ENCODE assay signal across 23 mouse cellular contexts in the genomic region with DNA sequence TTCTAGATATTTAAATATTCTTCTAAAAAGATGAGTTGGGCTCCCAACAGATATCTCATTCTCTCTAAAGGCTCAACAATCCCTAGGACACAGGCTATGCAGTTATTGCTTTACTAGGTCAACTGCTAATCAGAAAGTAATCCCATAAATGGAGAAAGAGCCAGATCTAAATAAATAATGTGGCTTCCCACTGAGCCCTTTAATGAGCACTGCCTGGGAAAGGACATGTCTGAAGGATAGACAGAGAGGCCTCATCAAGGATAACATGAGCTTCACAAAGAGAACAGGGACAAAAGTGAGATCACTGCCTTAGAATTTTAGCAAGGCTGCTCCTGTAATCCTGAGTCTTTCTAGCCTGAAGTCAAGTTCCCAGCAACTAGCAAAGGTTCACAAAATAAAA.
DNase-seq lines count a peak whose midpoint lies in the region; ATAC-seq and TF ChIP-seq lines count a peak whose summit lies in the region.
"Had no signal": no experiment of that assay in that cellular context is flagged by ENCODE, and none has a peak within 500 bp of the region (broad histone marks: within the 10 kb centered on the region; RNA-seq: fewer than 3 reads in every experiment).

No protein-coding gene starts in this region.

- ATAC-seq in forebrain, embryonic 15.5 days (replicated peaks), result no peak
- 0 out of 2 replicates have a peak, but pooled peaks have one; percentile 23 for ATAC-seq in midbrain, embryonic 12.5 days (ENCODE audit: low FRiP score, low read depth)
- ATAC-seq in midbrain, embryonic 11.5 days (ENCODE audit: low FRiP score), result no peak
- ATAC-seq: CD4-positive, CD25-positive, alpha-beta regulatory T cell, adult 4 months; hindbrain, postnatal 0 days; intestine, embryonic 15.5 days; liver, embryonic 12.5 days; liver, postnatal 0 days had no signal

- TF ChIP-seq POLR2A in brain, embryonic 14.5 days (IDR thresholded peaks at IDR 0.05; ENCODE audit: borderline replicate concordance, extremely low read depth, insufficient read depth, insufficient read length, poor library complexity, severe bottlenecking), result no peak

- H3K4me2 ChIP-seq in forebrain, embryonic 15.5 days (replicated peaks), result no peak overlapping the region
- H3K4me2 ChIP-seq in midbrain, embryonic 12.5 days (replicated peaks), result no peak overlapping the region
- no peak overlapping the region for H3K4me2 ChIP-seq in midbrain, embryonic 11.5 days
- H3K4me2 ChIP-seq: heart, embryonic 12.5 days; intestine, embryonic 15.5 days; liver, embryonic 12.5 days had no signal

- peaks cover 34% of the 10 kb centered on the region for H3K4me1 ChIP-seq in forebrain, embryonic 10.5 days
- no peaks in the 10 kb centered on the region for H3K4me1 ChIP-seq in forebrain, embryonic 15.5 days
- H3K4me1 ChIP-seq in midbrain, embryonic 12.5 days, result peaks cover 8% of the 10 kb centered on the region; the same call in 1 of the 2 replicates
- H3K4me1 ChIP-seq in midbrain, embryonic 11.5 days (ENCODE audit: control insufficient read depth, insufficient read depth, low read length), result no peaks in the 10 kb centered on the region
- H3K4me1 ChIP-seq: intestine, embryonic 15.5 days had no signal

- no peak for TF ChIP-seq CTCF in brain, embryonic 14.5 days (IDR thresholded peaks at IDR 0.05; ENCODE audit: borderline replicate concordance, extremely low read depth, insufficient read depth, insufficient read length)

- no peak overlapping the region for H3K9ac ChIP-seq in forebrain, embryonic 15.5 days (replicated peaks)
- no peak overlapping the region for H3K9ac ChIP-seq in midbrain, embryonic 12.5 days (replicated peaks)
- H3K9ac ChIP-seq in midbrain, embryonic 11.5 days (ENCODE audit: low read length), result no peak overlapping the region
- H3K9ac ChIP-seq: heart, embryonic 12.5 days; intestine, embryonic 15.5 days; liver, embryonic 12.5 days; liver, postnatal 0 days had no signal

- peak overlapping the region; percentile 79 for H3K27ac ChIP-seq in forebrain, embryonic 10.5 days
- H3K27ac ChIP-seq in forebrain, embryonic 15.5 days (replicated peaks), result no peak overlapping the region
- no peak overlapping the region for H3K27ac ChIP-seq in midbrain, embryonic 12.5 days (replicated peaks)
- H3K27ac ChIP-seq in midbrain, embryonic 11.5 days (ENCODE audit: low read depth, low read length), result no peak overlapping the region
- H3K27ac ChIP-seq: heart, adult 2 months; hindbrain, postnatal 0 days; intestine, embryonic 15.5 days; liver, embryonic 12.5 days had no signal

- no peaks in the 10 kb centered on the region for H3K36me3 ChIP-seq in forebrain, embryonic 10.5 days (replicated peaks)
- no peaks in the 10 kb centered on the region for H3K36me3 ChIP-seq in forebrain, embryonic 15.5 days
- H3K36me3 ChIP-seq in midbrain, embryonic 12.5 days, result no peaks in the 10 kb centered on the region
- no peaks in the 10 kb centered on the region for H3K36me3 ChIP-seq in midbrain, embryonic 11.5 days (ENCODE audit: control insufficient read depth, insufficient read depth, low read length)
- H3K36me3 ChIP-seq: heart, embryonic 12.5 days; intestine, embryonic 15.5 days; liver, embryonic 12.5 days had no signal

- no peak for DNase-seq in forebrain, embryonic 10.5 days (ENCODE audit: extremely low spot score, low spot score)
- DNase-seq in midbrain, embryonic 11.5 days (ENCODE audit: low spot score, missing footprints), result no peak
- DNase-seq in Muller cell, postnatal 12 days (ENCODE audit: inconsistent ontology term), result peak; percentile 76
- peak; percentile 74 for DNase-seq in brain, embryonic 14.5 days (ENCODE audit: low read depth)
- no peak for DNase-seq in spleen, postnatal 10 days (ENCODE audit: low spot score in 2 of 2)
- no peak for DNase-seq in layer of hippocampus, adult 18-20 months (ENCODE audit: low spot score in 2 of 2)
- DNase-seq: adrenal gland, postnatal 36 days; cerebellum, adult 11 months; cerebellum, adult 9-11 months; heart, adult 2 months; heart, postnatal 4 days; kidney, adult 2 months; kidney, postnatal 36 days; left cerebral cortex, postnatal 4 days; liver, postnatal 0 days; lung, postnatal 36 days had no signal

- H3K9me3 ChIP-seq in forebrain, embryonic 10.5 days, result 0 out of 2 replicates have a peak, but pooled peaks cover 4% of the 10 kb centered on the region
- no peaks in the 10 kb centered on the region for H3K9me3 ChIP-seq in forebrain, embryonic 15.5 days
- H3K9me3 ChIP-seq in midbrain, embryonic 12.5 days, result peaks cover 4% of the 10 kb centered on the region; the same call in 1 of the 2 replicates
- H3K9me3 ChIP-seq in midbrain, embryonic 11.5 days (ENCODE audit: control insufficient read depth, low read length), result no peaks in the 10 kb centered on the region
- H3K9me3 ChIP-seq: heart, embryonic 12.5 days; intestine, embryonic 15.5 days; liver, embryonic 12.5 days had no signal

- no peaks in the 10 kb centered on the region for H3K27me3 ChIP-seq in forebrain, embryonic 10.5 days (ENCODE audit: poor library complexity, severe bottlenecking)
- no peaks in the 10 kb centered on the region for H3K27me3 ChIP-seq in forebrain, embryonic 15.5 days
- H3K27me3 ChIP-seq in midbrain, embryonic 12.5 days, result peaks cover 5% of the 10 kb centered on the region; the same call in 1 of the 2 replicates
- H3K27me3 ChIP-seq in midbrain, embryonic 11.5 days (ENCODE audit: control insufficient read depth, insufficient read depth, low read length), result no peaks in the 10 kb centered on the region; the same call in 1 of the 2 replicates
- H3K27me3 ChIP-seq: heart, embryonic 12.5 days; intestine, embryonic 15.5 days had no signal

- H3K4me3 ChIP-seq in forebrain, embryonic 10.5 days, result no peak overlapping the region
- no peak overlapping the region for H3K4me3 ChIP-seq in forebrain, embryonic 15.5 days
- no peak overlapping the region for H3K4me3 ChIP-seq in midbrain, embryonic 12.5 days
- no peak overlapping the region for H3K4me3 ChIP-seq in midbrain, embryonic 11.5 days (ENCODE audit: low read depth, low read length)
- H3K4me3 ChIP-seq: heart, adult 2 months; heart, embryonic 12.5 days; intestine, embryonic 15.5 days; liver, embryonic 12.5 days had no signal

Comparison
In these comparisons a context has a peak if more than half of its experiments do, and no peak if none do; other contexts are left out.
1. DNase-seq: peak in Muller cell, postnatal 12 days (single experiment) and brain, embryonic 14.5 days (single experiment); none in forebrain, embryonic 10.5 days (single experiment), midbrain, embryonic 11.5 days (single experiment), spleen, postnatal 10 days (0 of 2) and layer of hippocampus, adult 18-20 months (0 of 2).